Mouse (Mus musculus): ENCODE measurements at regions not wholly inside any gene's neighbourhood (a gene's known extent, or its start where the extent isn't known, plus 50 kb on each side); places are given as distances from the start of the nearest gene placed in this dataset.

DNA sequence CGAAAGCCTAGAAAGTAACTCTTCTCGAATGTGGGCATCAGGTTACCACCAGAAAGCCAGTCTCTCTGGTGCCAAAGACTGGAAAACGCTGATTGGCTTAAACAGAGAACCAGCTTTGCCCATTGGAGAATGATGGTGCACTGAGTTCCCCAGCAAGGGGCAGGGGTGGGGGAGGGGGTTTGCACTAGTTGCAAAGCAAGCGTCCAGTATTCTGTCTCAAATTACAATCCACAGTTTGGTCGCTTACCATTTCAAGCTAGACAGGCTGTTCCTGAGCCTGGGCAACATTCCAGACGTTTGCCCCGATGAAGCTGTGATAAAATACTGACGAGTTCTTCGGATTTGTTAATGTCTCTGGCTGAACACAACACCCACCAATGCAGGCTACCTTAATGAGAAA lies 69.0 kb upstream of the Dap start:
- 68% methylated on average over 9 of the region's 9 CpGs for WGBS
- H3K4me1 ChIP-seq (ENCODE audit: control insufficient read depth, insufficient read depth, low read length) = 0 out of 2 replicates have a peak, but pooled peaks cover 3% of the 10 kb centered on the region
- H3K27me3 ChIP-seq (ENCODE audit: control insufficient read depth, insufficient read depth, low read depth, low read length) = no peaks in the 10 kb centered on the region
- no peaks in the 10 kb centered on the region for H3K36me3 ChIP-seq (ENCODE audit: control insufficient read depth, insufficient read depth, low read length)
- no peak overlapping the region for H3K27ac ChIP-seq (ENCODE audit: low read length)
- H3K9me3 ChIP-seq (replicated peaks; ENCODE audit: control insufficient read depth, low read length, poor library complexity, severe bottlenecking) = no peaks in the 10 kb centered on the region
- no peak overlapping the region for H3K4me2 ChIP-seq (ENCODE audit: low read length)
- H3K9ac ChIP-seq (ENCODE audit: low read depth, low read length) = no peak overlapping the region
- no peak overlapping the region for H3K4me3 ChIP-seq (ENCODE audit: low read depth, low read length)
- ATAC-seq = no peak

DNA sequence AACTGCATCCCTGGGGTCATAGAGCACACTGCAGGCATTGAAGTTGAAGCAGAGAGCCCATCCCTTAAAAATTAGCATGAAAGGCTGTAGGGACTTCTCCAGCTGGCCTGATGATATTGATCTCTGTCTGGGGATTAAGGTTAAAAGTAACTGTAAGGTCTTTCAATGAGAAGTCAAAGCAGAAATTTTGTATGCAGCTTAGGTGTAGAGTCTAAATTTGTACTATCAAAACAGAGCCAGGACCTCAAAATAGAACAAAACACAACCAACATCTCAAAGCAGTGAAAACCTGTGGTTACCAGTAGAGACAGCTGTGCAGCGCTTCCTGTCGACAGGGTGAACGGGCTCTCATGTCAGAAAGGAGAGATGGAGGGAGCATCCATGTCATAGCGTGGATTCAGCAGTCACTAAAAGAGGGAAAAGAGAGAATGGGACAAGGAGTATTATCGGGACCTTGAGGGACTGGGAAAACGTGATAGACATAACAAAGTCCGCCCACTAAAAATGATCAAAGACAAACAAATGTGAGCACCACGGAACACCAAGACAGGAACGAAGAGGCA lies 57.5 kb upstream of the Dap start:
- H3K4me1 ChIP-seq (ENCODE audit: control insufficient read depth, insufficient read depth, low read length) = no peaks in the 10 kb centered on the region
- no peak overlapping the region for H3K4me2 ChIP-seq (ENCODE audit: low read length)
- 88% methylated on average over 9 of the region's 9 CpGs for WGBS
- ATAC-seq = no peak
- H3K36me3 ChIP-seq (ENCODE audit: control insufficient read depth, insufficient read depth, low read length) = no peaks in the 10 kb centered on the region
- no peak overlapping the region for H3K4me3 ChIP-seq (ENCODE audit: low read depth, low read length)
- H3K9ac ChIP-seq (ENCODE audit: low read depth, low read length) = no peak overlapping the region
- no peaks in the 10 kb centered on the region for H3K9me3 ChIP-seq (replicated peaks; ENCODE audit: control insufficient read depth, low read length, poor library complexity, severe bottlenecking)
- H3K27me3 ChIP-seq (ENCODE audit: control insufficient read depth, insufficient read depth, low read depth, low read length) = no peaks in the 10 kb centered on the region
- no peak overlapping the region for H3K27ac ChIP-seq (ENCODE audit: low read length)

DNA sequence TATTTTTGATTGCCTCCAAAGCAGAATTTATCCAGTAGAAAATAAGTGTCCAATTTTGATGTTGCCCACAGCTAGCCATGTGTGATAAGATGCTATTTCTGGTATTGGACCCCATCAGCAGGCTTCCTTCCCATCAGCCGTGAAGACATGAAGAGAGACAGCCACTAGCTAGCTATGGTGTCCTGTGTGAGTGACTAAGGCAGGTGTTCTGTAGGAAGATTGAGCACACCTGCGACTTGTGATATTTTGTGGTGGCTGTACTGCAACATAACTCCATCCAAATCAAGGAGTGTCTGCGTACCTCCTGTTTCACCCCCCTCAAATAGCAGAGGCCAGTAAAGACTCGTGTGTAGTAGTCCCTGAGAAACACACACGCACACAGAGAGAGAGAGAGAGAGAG lies 56.6 kb upstream of the Dap start:
- WGBS = 93% methylated on average over 5 of the region's 5 CpGs
- no peak for ATAC-seq
- Histone ChIP-seq H3K4me3 (ENCODE audit: low read depth, low read length) (no peak overlapping the region), H3K4me1 (ENCODE audit: control insufficient read depth, insufficient read depth, low read length) (no peaks in the 10 kb centered on the region), H3K27me3 (ENCODE audit: control insufficient read depth, insufficient read depth, low read depth, low read length) (no peaks in the 10 kb centered on the region), H3K36me3 (ENCODE audit: control insufficient read depth, insufficient read depth, low read length) (no peaks in the 10 kb centered on the region), H3K9ac (ENCODE audit: low read depth, low read length) (no peak overlapping the region), H3K9me3 (replicated peaks; ENCODE audit: control insufficient read depth, low read length, poor library complexity, severe bottlenecking) (no peaks in the 10 kb centered on the region), H3K27ac (ENCODE audit: low read length) (no peak overlapping the region), H3K4me2 (ENCODE audit: low read length) (no peak overlapping the region)

DNA sequence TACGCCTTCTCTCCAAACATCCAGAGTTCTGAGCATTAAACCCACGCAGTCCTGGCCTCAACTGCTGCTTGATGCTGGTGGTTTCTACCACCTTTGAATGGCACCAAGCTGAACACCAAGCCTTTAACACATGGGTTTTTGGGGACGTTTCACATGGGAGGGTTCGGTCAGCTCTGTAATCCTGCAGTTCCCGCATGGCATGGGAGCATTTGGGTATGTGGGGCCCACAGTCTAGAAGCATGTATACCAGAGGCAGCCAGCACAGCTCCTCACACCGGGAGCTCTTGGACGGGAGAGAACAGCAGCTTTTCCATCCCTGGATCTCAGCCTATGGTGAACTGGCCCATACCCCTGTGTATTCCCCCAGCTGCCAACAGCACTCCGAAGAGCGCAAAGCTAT lies 55.9 kb upstream of the Dap start:
- ATAC-seq = no peak
- 87% methylated on average over 9 of the region's 9 CpGs for WGBS

DNA sequence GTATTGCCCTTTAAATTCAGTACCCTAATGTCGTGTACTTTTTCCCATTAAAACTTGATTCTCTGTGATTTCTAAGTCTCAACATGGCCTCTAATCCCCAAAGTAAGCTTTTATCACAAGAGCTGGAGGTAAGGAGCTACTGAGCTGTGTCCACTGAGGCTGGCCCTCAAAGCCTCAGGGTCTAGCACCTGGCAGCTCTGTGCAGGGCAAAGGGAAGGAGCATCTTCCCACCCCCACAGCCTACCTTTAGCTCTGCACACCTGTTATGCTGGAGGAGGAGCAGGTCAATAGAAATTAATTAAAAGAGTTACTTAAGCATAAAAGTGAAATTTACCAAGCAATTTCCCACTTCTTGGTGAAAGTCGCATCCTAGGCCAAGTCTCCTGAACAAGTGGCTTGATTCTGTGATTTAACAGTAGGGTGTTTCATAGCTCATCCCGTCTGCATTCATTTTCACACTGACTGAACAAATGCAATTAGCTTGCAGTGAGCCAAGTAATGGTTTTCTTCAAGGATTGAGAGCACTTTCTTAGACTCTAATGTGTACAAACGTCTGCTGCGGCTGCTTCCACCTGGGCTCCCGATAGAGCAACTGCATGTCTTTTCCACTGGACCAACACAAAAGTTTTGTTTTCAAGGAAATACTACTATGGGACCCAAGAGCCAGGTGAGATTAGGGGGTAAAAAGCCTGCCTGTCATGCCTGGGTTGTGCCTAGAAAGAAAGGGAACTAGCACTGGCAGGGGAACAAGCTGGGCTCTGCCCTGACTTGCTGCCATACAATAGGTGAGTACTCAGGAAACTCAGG lies 50.6 kb upstream of the Dap start:
- ATAC-seq = no peak
- Histone ChIP-seq H3K9ac (ENCODE audit: low read depth, low read length) (no peak overlapping the region), H3K36me3 (ENCODE audit: control insufficient read depth, insufficient read depth, low read length) (no peaks in the 10 kb centered on the region), H3K4me1 (ENCODE audit: control insufficient read depth, insufficient read depth, low read length) (no peaks in the 10 kb centered on the region), H3K4me3 (ENCODE audit: low read depth, low read length) (no peak overlapping the region), H3K27me3 (ENCODE audit: control insufficient read depth, insufficient read depth, low read depth, low read length) (no peaks in the 10 kb centered on the region), H3K4me2 (ENCODE audit: low read length) (no peak overlapping the region), H3K9me3 (replicated peaks; ENCODE audit: control insufficient read depth, low read length, poor library complexity, severe bottlenecking) (no peaks in the 10 kb centered on the region), H3K27ac (ENCODE audit: low read length) (no peak overlapping the region)
- WGBS = 58% methylated on average over 6 of the region's 6 CpGs

More for the DNA sequence above, 55.9 kb upstream of the Dap start:
- Histone ChIP-seq H3K27me3 (ENCODE audit: control insufficient read depth, insufficient read depth, low read depth, low read length) (no peaks in the 10 kb centered on the region), H3K9me3 (replicated peaks; ENCODE audit: control insufficient read depth, low read length, poor library complexity, severe bottlenecking) (no peaks in the 10 kb centered on the region), H3K4me2 (ENCODE audit: low read length) (no peak overlapping the region), H3K36me3 (ENCODE audit: control insufficient read depth, insufficient read depth, low read length) (no peaks in the 10 kb centered on the region), H3K4me1 (ENCODE audit: control insufficient read depth, insufficient read depth, low read length) (no peaks in the 10 kb centered on the region), H3K4me3 (ENCODE audit: low read depth, low read length) (no peak overlapping the region), H3K27ac (ENCODE audit: low read length) (no peak overlapping the region), H3K9ac (ENCODE audit: low read depth, low read length) (no peak overlapping the region)
